Mouse (Mus musculus) erythroblast, embryonic 14.5 days (primary cell): ENCODE measurements around the gene Cep63. TPM values are rescaled to one million over a fixed set of nuclear protein-coding genes. Genes with fewer than 3 reads are reported as not detected.

Experiments used
- H3K27me3 ChIP-seq: 2 replicates; pipeline ENCODE4 v1.6.1; 2012; ENCODE audit warnings: inconsistent platforms; ENCODE audit not compliant: control insufficient read depth
- H3K36me3 ChIP-seq: 2 replicates; pipeline ENCODE4 v1.6.1; 2012; ENCODE audit warnings: mild to moderate bottlenecking, inconsistent platforms; ENCODE audit not compliant: control insufficient read depth
- H3K4me1 ChIP-seq: 2 replicates; pipeline ENCODE4 v1.6.1; 2012; ENCODE audit warnings: inconsistent platforms; ENCODE audit not compliant: control insufficient read depth
- H3K4me3 ChIP-seq: replicated peaks from 2 replicates; pipeline ENCODE3; 2012; ENCODE audit warnings: moderate library complexity, mild to moderate bottlenecking, inconsistent platforms
- H3K9me3 ChIP-seq: 2 replicates; pipeline ENCODE4 v1.6.1; 2012; ENCODE audit warnings: low read length, inconsistent platforms, mixed read lengths; ENCODE audit not compliant: control insufficient read depth
- GATA1 ChIP-seq: IDR thresholded peaks from 2 replicates; pipeline ENCODE4 v1.6.1; 2012; ENCODE audit warnings: low read length, inconsistent platforms, mixed read lengths
- TAL1 ChIP-seq: IDR thresholded peaks from 3 replicates; pipeline ENCODE4 v1.6.1; 2012; ENCODE audit warnings: low read length, inconsistent platforms, mixed read lengths
- polyA plus RNA-seq: library from polyadenylated mRNA; stranded (reverse); fragments of >175 nt; gene quantifications from 2 replicates; pipeline ENCODE4 v1.2.3, GENCODE M21; 2012

Gene Cep63
- polyA plus RNA-seq, 1 experiment: 2.3 TPM

GRCm38 (mm10) chr9:102549211-102549610, 77.1 kb downstream of the Cep63 start:
- Histone ChIP-seq H3K4me1 (no peaks in the 10 kb centered on the region), H3K36me3 (no peaks in the 10 kb centered on the region), H3K9me3 (no peaks in the 10 kb centered on the region), H3K4me3 (no peak overlapping the region), H3K27me3 (peaks cover 13% of the 10 kb centered on the region)
- TF ChIP-seq TAL1 (no peak), GATA1 (no peak)

- peaks cover 15% of the 10 kb centered on the region for H3K27me3 ChIP-seq
- TF ChIP-seq TAL1 (no peak), GATA1 (no peak)
- no peaks in the 10 kb centered on the region for H3K9me3 ChIP-seq
- no peaks in the 10 kb centered on the region for H3K4me1 ChIP-seq
- no peaks in the 10 kb centered on the region for H3K36me3 ChIP-seq
- no peak overlapping the region for H3K4me3 ChIP-seq
Measured at GRCm38 (mm10) chr9:102547028-102547354, 79.3 kb downstream of the Cep63 start.

- no peaks in the 10 kb centered on the region for H3K9me3 ChIP-seq
- no peaks in the 10 kb centered on the region for H3K36me3 ChIP-seq
- no peaks in the 10 kb centered on the region for H3K4me1 ChIP-seq
- TF ChIP-seq GATA1 (no peak), TAL1 (no peak)
- no peak overlapping the region for H3K4me3 ChIP-seq
- peaks cover 15% of the 10 kb centered on the region for H3K27me3 ChIP-seq
Measured at GRCm38 (mm10) chr9:102546256-102547027, 79.9 kb downstream of the Cep63 start.

GRCm38 (mm10) chr9:102545406-102546255, 80.7 kb downstream of the Cep63 start:
- Histone ChIP-seq H3K4me1 (no peaks in the 10 kb centered on the region), H3K4me3 (no peak overlapping the region), H3K27me3 (peaks cover 15% of the 10 kb centered on the region), H3K9me3 (no peaks in the 10 kb centered on the region), H3K36me3 (no peaks in the 10 kb centered on the region)
- TF ChIP-seq GATA1 (no peak), TAL1 (no peak)

GRCm38 (mm10) chr9:102544773-102545366, 81.5 kb downstream of the Cep63 start:
- peaks cover 15% of the 10 kb centered on the region for H3K27me3 ChIP-seq
- no peaks in the 10 kb centered on the region for H3K9me3 ChIP-seq
- TF ChIP-seq TAL1 (no peak), GATA1 (no peak)
- no peaks in the 10 kb centered on the region for H3K4me1 ChIP-seq
- no peaks in the 10 kb centered on the region for H3K36me3 ChIP-seq
- no peak overlapping the region for H3K4me3 ChIP-seq

- Histone ChIP-seq H3K27me3 (peaks cover 15% of the 10 kb centered on the region), H3K9me3 (no peaks in the 10 kb centered on the region)
- TF ChIP-seq TAL1: no peak
- no peak for TF ChIP-seq GATA1
Measured at GRCm38 (mm10) chr9:102544116-102544772, 82.1 kb downstream of the Cep63 start.

GRCm38 (mm10) chr9:102543761-102544115, 82.6 kb downstream of the Cep63 start:
- H3K27me3 ChIP-seq: peaks cover 15% of the 10 kb centered on the region
- H3K9me3 ChIP-seq: no peaks in the 10 kb centered on the region

More at GRCm38 (mm10) chr9:102544116-102544772, 82.1 kb downstream of the Cep63 start:
- no peaks in the 10 kb centered on the region for H3K36me3 ChIP-seq
- H3K4me3 ChIP-seq: no peak overlapping the region
- H3K4me1 ChIP-seq: no peaks in the 10 kb centered on the region

GRCm38 (mm10) chr9:102542540-102542939, 83.8 kb downstream of the Cep63 start:
- H3K36me3 ChIP-seq: no peaks in the 10 kb centered on the region
- no peaks in the 10 kb centered on the region for H3K4me1 ChIP-seq
- no peak overlapping the region for H3K4me3 ChIP-seq
- TF ChIP-seq TAL1: no peak
- no peak for TF ChIP-seq GATA1
- H3K9me3 ChIP-seq: no peaks in the 10 kb centered on the region
- H3K27me3 ChIP-seq: peaks cover 15% of the 10 kb centered on the region

More at GRCm38 (mm10) chr9:102543761-102544115, 82.6 kb downstream of the Cep63 start:
- no peaks in the 10 kb centered on the region for H3K36me3 ChIP-seq
- no peak for TF ChIP-seq TAL1
- TF ChIP-seq GATA1: no peak
- H3K4me3 ChIP-seq: no peak overlapping the region
- H3K4me1 ChIP-seq: no peaks in the 10 kb centered on the region
